Mouse (Mus musculus) cortical plate, adult 2 months (tissue): Measurements from ENCODE around the gene M1ap.
A peak's percentile ranks its signal among the peaks of the same experiment; 100 is the strongest.

Source experiments
- CTCF ChIP-seq: fragments of 200-500 bp; IDR thresholded peaks from 2 replicates; pipeline ENCODE4 v1.5.1; 2011; ENCODE audit warnings: mild to moderate bottlenecking, control low read depth, low read length; ENCODE audit not compliant: insufficient read depth; ENCODE audit errors: extremely low read depth
- POLR2A ChIP-seq: fragments of 200-500 bp; IDR thresholded peaks from 2 replicates; pipeline ENCODE4 v1.6.1; 2011; ENCODE audit warnings: mild to moderate bottlenecking, low read length, control low read depth; ENCODE audit not compliant: insufficient read depth; ENCODE audit errors: extremely low read depth

DNA sequence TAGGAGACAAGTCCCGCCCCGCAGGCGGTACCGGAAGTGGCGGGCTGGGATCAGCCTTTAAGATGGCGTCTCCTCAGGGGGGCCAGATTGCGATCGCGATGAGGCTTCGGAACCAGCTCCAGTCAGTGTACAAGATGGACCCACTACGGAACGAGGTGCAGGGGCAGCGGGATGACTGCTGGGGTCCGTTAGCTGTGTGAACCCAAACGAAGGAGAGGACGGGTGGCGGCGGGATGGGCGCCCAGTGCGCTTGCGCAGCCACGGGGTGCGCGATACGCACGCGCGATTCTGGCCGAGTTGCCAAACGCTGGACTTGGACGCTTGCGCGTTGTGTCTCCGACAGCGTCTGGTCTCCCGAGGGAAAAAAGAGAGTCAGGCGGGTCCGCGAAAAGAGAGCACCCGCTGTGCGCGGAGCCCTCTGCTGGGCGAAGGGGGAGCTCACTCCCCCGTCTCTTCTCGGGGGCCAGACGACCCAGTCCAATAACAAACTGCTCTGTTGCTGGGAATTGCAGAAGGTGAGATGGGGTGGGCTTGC, 131.7 kb downstream of the M1ap start:
- TF ChIP-seq CTCF, result 0 out of 2 replicates have a peak, but pooled peaks have one; percentile 22
- TF ChIP-seq POLR2A, result peak; percentile 54
